Mouse (Mus musculus) embryo, embryonic 11 days (tissue): ENCODE measurements at regions not wholly inside any gene's neighbourhood (a gene's known extent, or its start where the extent isn't known, plus 50 kb on each side); places are given as distances from the start of the nearest gene placed in this dataset.
"Not testable (repeated sequence)": the region's sequence is repeated elsewhere in the genome, so short reads cannot be mapped to it uniquely, and the experiment has no call there.

Experiments used
- DNase-seq: peaks from one replicate; pipeline ENCODE4 v3.0.0-alpha.2; 2015

DNA sequence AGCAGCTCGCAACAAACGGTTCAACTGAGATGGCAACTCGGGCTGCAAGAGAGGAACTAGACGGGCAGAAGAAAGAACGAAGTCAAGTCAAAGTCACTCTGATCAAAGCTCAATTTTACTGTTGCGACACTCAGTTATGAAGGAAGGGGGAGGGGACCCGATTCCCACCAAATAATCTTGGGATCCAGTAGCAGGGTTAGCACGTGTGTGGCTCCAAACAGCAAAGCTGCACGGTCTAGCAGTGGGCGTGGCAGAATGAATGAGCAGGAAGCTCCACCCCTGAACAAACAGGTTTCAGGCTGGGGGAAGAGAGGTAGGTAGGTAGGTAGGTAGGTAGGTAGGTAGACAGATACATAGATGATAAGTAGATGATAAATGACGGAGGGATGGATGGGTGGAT, 136.9 kb upstream of the Hes1 start:
- DNase-seq = not testable (repeated sequence)

GRCm38 (mm10) chr16:29928291-29928690, 135.9 kb upstream of the Hes1 start:
- no peak for DNase-seq

DNA sequence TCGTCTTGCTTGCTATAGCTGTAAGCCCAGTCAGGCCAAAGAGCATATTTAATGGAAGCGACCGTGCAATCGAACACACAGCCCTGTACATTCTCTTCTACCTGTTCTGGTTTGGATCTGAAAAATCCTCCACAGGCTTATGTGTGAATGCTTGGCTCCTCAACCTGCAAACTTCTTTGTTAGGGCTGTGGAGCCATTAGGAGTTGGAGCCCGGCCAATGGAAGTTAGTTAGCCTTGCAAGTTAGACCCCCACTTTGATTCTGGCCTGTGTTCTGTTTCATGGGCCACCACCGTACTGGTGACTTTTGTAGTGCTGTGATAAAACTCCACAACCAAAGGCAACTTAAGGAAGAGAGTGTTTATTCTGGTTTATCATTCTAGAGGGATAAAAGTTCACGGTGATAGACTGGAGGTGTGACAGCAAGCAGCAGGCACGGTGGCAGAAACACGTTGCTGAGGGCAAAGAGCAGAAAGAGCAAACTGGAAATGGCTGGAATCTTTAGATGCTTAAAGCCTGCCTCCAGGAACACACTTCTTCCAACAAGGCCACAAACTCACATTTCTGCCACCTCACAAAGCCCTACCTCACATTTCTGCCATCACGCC, 132.3 kb upstream of the Hes1 start:
- DNase-seq = no peak

DNA sequence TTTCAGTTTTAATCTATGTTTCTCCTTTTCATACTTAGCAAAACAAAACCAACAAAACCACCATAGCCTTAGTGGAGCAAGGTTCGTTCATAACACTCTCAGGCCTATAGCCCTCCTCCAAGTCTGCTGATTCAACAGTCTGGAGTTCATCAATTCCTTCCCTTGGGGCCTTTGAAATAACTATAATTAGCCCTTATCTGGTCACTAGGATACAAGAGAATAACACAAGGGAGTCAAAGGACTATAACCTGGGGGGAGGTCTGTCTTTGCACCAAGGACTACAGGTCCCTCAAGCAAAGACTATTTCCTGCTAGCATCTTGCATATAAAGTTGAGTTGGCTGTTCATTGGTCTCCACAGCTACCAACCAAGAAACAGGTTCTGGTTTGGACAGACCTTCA, 129.5 kb upstream of the Hes1 start:
- DNase-seq = no peak

GRCm38 (mm10) chr16:29938700-29939099, 125.5 kb upstream of the Hes1 start:
- no peak for DNase-seq

GRCm38 (mm10) chr16:29939331-29939850, 124.8 kb upstream of the Hes1 start:
- DNase-seq = no peak

DNA sequence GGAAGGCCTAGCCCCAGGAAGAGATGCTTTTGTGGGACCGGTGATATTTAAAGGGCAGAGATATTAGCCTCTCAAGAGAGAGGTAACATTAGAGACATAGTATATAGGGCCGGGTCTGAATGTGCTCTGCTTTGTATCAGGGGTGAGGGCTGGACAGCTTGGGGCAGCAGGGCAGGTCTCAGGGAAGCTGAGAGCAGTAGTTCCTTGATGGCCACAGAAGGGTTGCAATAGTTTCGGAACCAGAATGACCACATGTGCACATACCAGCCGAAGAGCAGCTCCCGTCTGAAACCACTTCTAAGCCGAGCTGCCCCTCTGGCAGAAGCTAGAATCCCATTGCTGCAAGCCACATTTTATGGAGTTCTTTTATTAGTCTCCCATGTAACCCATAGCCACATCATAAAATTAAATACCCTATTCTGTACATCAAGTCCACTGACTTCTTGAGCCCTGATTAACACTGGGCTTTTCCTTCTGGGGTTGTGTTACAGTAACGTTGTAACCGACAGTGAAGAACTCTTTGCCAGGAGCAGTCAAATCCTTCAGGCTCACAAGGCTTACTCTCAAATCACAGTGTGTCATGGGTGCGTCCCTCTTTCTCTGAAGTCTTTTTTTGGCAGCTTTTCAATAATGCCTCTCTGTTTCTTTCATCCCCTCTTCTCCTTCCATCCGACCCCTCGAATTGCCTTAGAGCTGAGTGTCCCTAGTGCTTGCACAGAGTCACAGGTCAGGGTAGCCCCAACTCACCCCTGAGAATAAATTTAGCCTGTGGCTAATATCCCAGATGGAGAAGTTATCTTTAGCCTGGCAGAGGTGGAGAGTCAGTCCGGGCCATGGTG, 124.1 kb upstream of the Hes1 start:
- DNase-seq = no peak

GRCm38 (mm10) chr16:29942111-29942510, 122.1 kb upstream of the Hes1 start:
- no peak for DNase-seq

DNA sequence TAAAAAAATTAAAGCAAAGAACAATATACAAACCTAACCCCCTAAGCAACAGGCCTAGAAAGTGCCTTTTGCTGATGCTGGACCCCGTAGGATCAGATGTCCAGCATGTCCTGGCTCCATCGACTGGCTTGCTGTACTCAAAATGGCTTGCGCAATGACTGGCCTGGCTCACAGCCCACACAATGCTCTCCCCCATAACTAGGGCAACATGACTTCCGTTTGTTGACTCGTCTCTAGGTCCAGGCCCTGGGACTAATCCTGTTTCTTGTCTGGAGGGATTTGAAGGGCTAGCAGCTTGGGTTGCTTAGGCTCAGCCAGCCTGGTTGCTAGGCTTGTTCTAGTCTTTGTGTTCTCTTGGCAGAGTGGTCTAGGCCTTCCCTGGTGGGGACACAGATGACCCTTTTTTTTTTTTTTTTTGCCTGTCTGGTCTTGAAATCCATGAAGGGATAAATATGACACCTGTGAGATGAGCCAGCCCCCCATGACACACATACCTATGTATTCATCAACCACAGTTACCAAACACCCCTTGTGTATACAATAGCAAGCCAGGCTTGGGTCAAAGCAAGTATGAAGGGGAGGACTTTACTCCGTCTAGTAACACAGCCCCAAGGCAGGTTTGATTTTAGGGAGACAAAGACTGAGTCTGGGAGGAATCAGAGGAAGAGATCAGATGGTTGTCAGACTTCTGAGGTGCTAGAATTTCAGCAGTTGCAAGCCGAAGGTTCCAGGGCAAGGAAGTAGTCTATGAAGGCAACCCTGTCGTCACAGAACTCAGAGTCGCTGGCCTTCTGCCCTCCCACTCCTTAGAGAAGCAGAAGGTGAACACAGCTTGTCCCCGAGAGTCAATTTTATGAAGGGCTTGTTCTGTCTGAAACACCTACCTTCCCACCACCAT, 120.0 kb upstream of the Hes1 start:
- no peak for DNase-seq

GRCm38 (mm10) chr16:29944966-29945365, 119.2 kb upstream of the Hes1 start:
- no peak for DNase-seq

GRCm38 (mm10) chr16:29945376-29945890, 118.8 kb upstream of the Hes1 start:
- peak; percentile 38 for DNase-seq

DNA sequence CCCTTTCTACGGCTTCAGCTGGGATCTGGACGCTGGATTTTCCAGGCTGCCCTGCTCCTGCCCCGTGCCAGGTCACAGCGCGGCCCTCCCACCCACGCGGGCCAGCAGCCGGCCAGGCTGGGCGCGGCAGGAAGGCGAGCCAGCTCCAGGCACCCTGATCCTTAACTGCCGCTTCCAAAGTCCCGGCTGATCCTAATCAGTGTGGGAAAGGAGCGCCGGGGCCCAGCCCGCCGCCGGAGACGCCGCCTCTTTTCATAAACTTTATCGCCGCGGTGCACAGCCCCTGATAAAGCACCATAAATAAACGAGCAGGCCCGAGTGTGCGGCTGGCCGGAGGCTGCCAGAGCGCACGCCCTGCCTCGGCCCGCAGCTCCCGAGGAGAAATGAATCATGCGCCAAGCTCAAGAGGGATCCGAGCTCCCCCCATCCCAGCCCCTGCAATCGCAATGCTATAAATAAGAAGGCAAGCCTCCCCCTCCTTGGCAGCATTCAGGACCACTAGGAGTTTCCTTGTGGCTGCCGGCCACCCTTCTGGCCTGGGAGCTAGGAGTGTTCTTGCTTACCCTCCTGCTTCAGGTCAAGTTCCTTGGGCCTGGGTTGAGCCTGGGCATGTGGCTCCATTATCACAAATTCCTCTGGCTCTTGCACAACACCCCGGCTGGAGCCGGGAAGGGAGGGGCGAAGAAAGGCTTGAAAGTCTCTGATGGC, 118.1 kb upstream of the Hes1 start:
- peak; percentile 79 for DNase-seq

GRCm38 (mm10) chr16:29946966-29947365, 117.2 kb upstream of the Hes1 start:
- DNase-seq = no peak

DNA sequence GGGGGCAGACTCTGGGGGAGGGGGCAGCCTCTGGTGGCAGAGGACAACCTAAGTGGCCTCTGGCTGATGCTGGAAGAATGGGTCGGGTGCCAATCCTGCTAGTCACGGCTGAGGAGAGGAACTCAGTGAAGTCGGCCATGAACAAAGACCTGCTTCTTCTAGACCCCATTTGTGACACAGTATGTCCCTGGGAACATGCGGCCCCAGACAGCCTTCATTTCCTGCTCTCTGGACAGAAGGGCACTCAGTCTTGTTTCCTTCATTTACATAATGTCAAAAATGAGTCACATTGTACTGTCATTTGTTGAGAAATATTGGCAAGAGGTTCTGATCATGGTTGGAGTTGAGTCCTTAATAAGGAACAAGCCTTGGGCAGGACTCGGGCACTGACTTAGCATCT, 116.5 kb upstream of the Hes1 start:
- DNase-seq = no peak

- DNase-seq = peak; percentile 38
Measured at GRCm38 (mm10) chr16:29950136-29950535, 114.0 kb upstream of the Hes1 start.

DNA sequence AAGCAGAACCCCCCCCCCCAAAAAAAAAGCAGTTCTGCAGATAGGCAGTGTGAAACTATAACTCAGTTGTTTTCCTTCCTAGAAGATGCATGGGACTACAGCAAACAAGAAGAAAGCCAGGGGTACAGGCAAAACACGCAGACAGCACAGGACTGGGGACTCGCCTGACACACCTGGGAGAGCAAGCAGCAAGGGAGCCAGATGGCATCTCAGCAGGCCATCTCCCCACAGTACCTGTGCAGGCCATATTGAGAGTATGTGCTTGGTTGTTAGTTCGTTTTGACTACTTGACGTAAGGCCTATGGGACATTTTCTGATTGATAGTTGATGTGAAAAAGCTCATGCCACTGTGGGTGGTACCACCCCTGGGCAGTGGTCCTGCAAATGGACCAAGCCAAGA, 113.4 kb upstream of the Hes1 start:
- no peak for DNase-seq

DNA sequence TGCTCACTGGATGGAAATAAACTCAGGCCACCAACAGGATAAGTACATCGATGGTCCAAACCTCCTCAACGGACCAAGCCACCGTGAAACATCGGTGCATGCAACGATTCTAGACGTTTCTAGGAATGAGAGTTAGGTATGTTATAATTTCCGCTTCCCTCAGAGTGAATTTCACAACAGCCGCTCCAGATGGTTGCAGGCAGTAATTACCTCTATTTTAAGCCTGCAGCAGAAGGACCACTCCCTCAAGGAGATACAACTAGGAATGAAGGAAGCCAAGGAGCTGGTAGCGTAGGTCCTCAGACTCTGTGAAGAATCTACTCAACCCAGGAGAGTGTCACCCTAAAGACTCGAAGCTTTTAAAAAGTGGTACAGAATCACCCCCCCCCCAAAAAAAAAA, 109.5 kb upstream of the Hes1 start:
- DNase-seq = no peak

GRCm38 (mm10) chr16:29956904-29957303, 107.3 kb upstream of the Hes1 start:
- DNase-seq = no peak

DNA sequence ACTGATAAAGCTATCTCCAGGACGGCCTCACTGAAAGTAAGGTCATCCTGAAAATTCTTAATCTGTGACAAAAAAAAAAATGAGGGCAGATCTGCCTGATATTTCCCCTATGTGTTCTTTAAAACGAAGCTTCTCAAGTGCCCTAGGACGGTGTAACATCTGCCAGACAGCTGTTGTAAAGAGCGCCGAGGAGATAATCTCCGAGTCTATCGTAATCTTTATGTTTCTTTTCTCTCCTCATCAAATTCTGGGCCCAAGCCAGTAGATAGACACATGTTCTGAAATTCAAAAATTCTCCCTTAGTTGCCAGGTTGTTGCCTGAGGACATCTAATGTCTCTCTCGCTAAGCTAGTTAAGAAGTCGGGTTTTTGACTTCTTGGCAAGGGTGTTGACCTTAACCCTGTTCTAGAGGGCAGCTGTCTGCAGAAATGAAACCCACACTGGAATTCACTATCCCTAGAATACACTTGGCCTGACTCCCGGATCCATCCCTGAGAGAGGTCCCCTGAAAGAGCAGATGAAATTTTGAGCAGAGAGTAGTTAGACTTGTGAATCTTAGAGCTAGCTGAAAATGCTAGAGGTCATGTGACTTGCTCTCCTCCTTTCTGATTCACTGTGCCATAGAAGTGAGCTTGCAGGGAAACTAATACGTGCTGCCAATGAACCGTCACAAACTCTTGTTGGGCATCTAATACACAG, 104.1 kb upstream of the Hes1 start:
- DNase-seq = no peak

DNA sequence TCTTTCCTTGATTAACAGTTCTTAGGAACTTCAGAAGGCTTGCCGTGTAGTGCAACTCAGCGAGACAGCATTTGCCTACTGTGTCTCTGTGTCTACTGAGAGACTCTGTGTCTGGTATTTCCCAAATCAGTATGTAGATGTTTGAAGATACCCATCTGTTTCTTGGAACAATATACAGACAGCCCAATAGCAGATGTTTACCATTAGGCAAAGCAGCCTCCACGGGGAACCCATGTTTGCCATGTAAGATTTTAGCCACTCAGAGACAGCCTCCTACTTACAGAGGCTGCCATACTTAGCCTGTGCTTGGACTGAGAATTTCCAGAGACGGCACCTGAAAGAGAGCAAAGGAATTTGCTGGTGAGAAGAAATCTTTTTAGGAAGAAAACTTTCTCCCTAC, 100.9 kb upstream of the Hes1 start:
- DNase-seq = peak; percentile 47

GRCm38 (mm10) chr16:29964563-29964962, 99.6 kb upstream of the Hes1 start:
- DNase-seq = no peak

- no peak for DNase-seq
Measured at GRCm38 (mm10) chr16:29968743-29969142, 95.4 kb upstream of the Hes1 start.
